Mouse (Mus musculus) cerebellum, adult 8-10 months (tissue): Measurements from ENCODE around the gene Tomm34.

Experiments used
- DNase-seq: peaks from one replicate; pipeline ENCODE4 v3.0.0; 2022

Gene Tomm34

DNA sequence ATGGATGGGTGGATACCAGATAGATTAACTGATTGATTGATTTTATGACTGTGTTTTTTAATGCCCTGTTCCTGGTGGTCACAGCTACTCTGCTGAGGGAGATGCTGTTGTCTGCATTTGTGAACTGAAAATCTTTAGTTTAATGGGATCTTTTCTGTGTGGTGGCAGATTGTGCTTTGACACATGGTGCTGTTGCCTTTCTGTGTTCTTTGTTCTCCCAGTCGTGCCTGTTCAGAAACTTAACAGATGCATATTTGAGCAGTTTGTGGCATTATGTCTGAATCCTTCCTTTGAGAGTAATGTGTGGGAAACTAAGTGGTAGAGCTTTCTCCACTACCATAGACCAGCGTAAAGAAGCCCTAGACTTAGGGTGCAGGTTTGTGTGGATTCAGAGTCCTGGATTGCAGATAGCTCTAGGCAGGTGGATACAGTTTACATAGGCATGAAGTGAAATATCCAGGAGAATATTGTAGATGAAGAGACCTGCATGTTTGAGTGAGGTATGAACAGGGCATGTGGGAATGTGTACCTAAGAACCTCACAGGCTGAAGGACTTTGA lies 62.9 kb downstream of the Tomm34 start:
- no peak for DNase-seq

DNA sequence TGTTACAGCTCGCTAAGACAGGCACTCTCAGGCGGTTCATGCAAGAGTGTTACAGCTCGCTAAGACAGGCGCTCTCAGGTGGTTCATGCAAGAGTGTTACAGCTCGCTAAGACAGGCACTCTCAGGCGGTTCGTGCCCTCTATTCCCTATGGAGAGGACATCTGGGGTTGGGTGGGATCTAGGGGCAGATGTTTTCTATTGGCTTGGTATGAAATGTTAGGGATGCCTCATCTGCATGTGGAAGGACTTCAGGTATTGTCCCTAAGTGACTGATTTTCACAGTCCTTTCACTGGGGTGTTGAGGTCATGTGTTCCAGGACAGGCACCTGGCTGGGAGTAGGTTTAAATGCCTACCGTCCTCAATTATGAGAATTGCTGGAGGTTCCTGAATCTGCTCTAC lies 63.4 kb downstream of the Tomm34 start:
- DNase-seq: no peak

DNA sequence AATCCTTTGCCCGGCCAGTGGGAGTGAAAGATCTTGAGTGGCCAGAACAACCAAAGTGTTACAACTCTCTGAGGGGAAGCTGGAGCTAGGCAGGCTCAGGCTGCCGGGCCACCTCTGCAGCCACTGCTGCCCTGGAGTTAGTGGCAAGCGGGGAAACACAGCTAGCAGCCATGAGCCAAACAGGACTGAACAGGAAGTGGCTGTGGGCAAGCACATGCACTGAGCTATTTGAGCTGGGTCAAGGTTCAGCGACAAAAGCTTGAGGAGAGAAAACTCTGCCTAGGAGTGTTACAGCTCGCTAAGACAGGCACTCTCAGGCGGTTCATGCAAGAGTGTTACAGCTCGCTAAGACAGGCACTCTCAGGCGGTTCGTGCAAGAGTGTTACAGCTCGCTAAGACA lies 64.0 kb downstream of the Tomm34 start:
- no peak for DNase-seq

DNA sequence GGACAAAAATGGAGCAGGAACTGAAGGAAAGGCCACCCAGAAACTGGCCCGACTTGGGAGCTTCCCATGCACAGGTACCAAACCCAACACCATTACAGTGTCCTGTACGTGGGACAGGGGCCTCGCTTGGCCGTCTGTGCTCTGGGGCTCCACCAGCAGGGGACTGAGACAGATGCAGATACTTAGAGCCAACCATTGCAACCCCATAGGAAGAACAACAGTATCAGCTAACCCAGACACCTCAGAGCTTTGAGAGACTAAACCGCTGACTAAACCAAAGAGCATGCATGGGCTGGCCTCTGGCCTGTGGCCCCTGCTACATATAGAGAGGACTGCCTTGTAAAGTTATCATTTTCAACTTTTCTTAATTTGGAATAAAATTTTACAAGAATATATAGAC lies 66.5 kb downstream of the Tomm34 start:
- no peak for DNase-seq
